Mouse (Mus musculus) forebrain, embryonic 11.5 days (tissue): Measurements from ENCODE around the gene Gemin6. TPM values are rescaled to one million over a fixed set of nuclear protein-coding genes. Genes with fewer than 3 reads are reported as not detected.
"Not testable (repeated sequence)": the region's sequence is repeated elsewhere in the genome, so short reads cannot be mapped to it uniquely, and the experiment has no call there.

Experiments used
- ATAC-seq: fragments of 200-750 bp; cut with Nextera tagmentation; replicated peaks from 2 replicates; pipeline ENCODE4 v1.8.0; 2017; ENCODE audit warnings: moderate TSS enrichment; ENCODE audit not compliant: low FRiP score
- DNase-seq: peaks from one replicate; pipeline ENCODE4 v3.0.0-alpha.2; 2017; ENCODE audit warnings: low spot score
- H3K27ac ChIP-seq: fragments of 300-500 bp; sonication (generic); 2 replicates; pipeline ENCODE4 v1.5.1; 2014; ENCODE audit warnings: low read depth, low read length
- H3K27me3 ChIP-seq: fragments of 300-500 bp; sonication (generic); 2 replicates; pipeline ENCODE4 v1.6.1; 2014; ENCODE audit warnings: mild to moderate bottlenecking, low read length, mixed read lengths; ENCODE audit not compliant: control insufficient read depth, insufficient read depth
- H3K36me3 ChIP-seq: fragments of 300-500 bp; sonication (generic); 2 replicates; pipeline ENCODE4 v1.6.1; 2014; ENCODE audit warnings: mild to moderate bottlenecking, low read length, moderate library complexity, mixed read lengths; ENCODE audit not compliant: control insufficient read depth, insufficient read depth
- H3K4me1 ChIP-seq: fragments of 300-500 bp; sonication (generic); replicated peaks from 2 replicates; pipeline ENCODE4 v1.6.1; 2014; ENCODE audit warnings: low read length, mixed read lengths; ENCODE audit not compliant: control insufficient read depth, insufficient read depth
- H3K4me2 ChIP-seq: fragments of 300-500 bp; sonication (generic); 2 replicates; pipeline ENCODE4 v1.6.1; 2014; ENCODE audit warnings: low read depth, mild to moderate bottlenecking, low read length, moderate library complexity, mixed read lengths; ENCODE audit not compliant: severe bottlenecking
- H3K4me3 ChIP-seq: fragments of 300-500 bp; sonication (generic); 2 replicates; pipeline ENCODE4 v1.5.1; 2014; ENCODE audit warnings: low read depth, low read length
- H3K9ac ChIP-seq: fragments of 300-500 bp; sonication (generic); 2 replicates; pipeline ENCODE4 v1.6.1; 2014; ENCODE audit warnings: low read length
- H3K9me3 ChIP-seq: fragments of 300-500 bp; sonication (generic); 2 replicates; pipeline ENCODE4 v1.6.1; 2016; ENCODE audit warnings: low read length, mixed read lengths; ENCODE audit not compliant: control insufficient read depth
- WGBS: fragments of 180-500 bp; shearing (Covaris S2); extraction: QIAGEN DNeasy Blood & Tissue Kit; methylation state at CpG from one replicate; pipeline ENCODE4 v1.1.7; 2014; 5-methylcytosine and 5-hydroxymethylcytosine counted together
- polyA plus RNA-seq: library from polyadenylated mRNA; unstranded; fragments of >200 nt; fragmentation: Nextera tagmentation; extraction: Ambion mirVana; gene quantifications from 2 replicates; pipeline ENCODE4 v1.2.1, GENCODE M21; 2014

Gene Gemin6
- 51.6 and 53.9 TPM in 2 replicates for polyA plus RNA-seq

GRCm38 (mm10) chr17:80224326-80225116 lies at the start of gene Gemin6:
Gene Gemin6, plus strand, starts transcription at chr17:80224441.
- peak; percentile 97 for ATAC-seq
- Histone ChIP-seq H3K9me3 (no peaks in the 10 kb centered on the region), H3K4me2 (peak within 1 kb of the TSS; percentile 51), H3K27me3 (no peaks in the 10 kb centered on the region), H3K4me3 (peak within 1 kb of the TSS; percentile 48), H3K36me3 (no peaks in the 10 kb centered on the region), H3K4me1 (no peaks in the 10 kb centered on the region), H3K9ac (peak within 1 kb of the TSS; percentile 72), H3K27ac (peak within 1 kb of the TSS; percentile 74)
- peak; percentile 90 for DNase-seq
- WGBS = under 1% methylated on average over 33 of the region's 33 CpGs

GRCm38 (mm10) chr17:80174699-80175385 lies 49.4 kb upstream of the Gemin6 start:
- WGBS = 77% methylated on average over 19 of the region's 19 CpGs
- H3K4me2 ChIP-seq = no peak overlapping the region
- H3K9me3 ChIP-seq = no peaks in the 10 kb centered on the region
- no peaks in the 10 kb centered on the region for H3K36me3 ChIP-seq
- H3K4me3 ChIP-seq = no peak overlapping the region
- H3K27me3 ChIP-seq = no peaks in the 10 kb centered on the region
- no peak overlapping the region for H3K9ac ChIP-seq
- DNase-seq (no peak), ATAC-seq (no peak)
- no peak overlapping the region for H3K27ac ChIP-seq
- H3K4me1 ChIP-seq = no peaks in the 10 kb centered on the region

DNA sequence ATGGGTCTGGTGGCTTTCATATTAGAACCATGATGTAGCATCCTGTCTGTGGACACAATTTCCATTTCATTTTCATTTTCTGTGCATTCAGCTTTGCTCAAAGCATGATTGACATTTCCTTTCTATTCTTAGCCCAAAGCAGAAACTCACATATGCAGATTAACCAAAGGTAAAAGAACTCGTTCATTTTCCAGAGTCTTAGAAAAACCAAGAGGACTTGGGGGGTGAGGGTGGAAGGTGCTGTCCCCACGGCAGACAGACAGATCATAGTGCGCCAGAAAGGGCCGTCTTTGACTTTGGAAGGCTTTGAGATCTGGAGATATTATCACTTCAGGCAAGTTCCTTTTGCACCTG lies 48.9 kb upstream of the Gemin6 start:
- no peaks in the 10 kb centered on the region for H3K36me3 ChIP-seq
- ATAC-seq (no peak), DNase-seq (no peak)
- no peak overlapping the region for H3K4me2 ChIP-seq
- no peaks in the 10 kb centered on the region for H3K9me3 ChIP-seq
- H3K9ac ChIP-seq = no peak overlapping the region
- H3K27me3 ChIP-seq = no peaks in the 10 kb centered on the region
- no peak overlapping the region for H3K4me3 ChIP-seq
- H3K4me1 ChIP-seq = no peaks in the 10 kb centered on the region
- no peak overlapping the region for H3K27ac ChIP-seq
- WGBS = 73% methylated on average over 4 of the region's 4 CpGs

DNA sequence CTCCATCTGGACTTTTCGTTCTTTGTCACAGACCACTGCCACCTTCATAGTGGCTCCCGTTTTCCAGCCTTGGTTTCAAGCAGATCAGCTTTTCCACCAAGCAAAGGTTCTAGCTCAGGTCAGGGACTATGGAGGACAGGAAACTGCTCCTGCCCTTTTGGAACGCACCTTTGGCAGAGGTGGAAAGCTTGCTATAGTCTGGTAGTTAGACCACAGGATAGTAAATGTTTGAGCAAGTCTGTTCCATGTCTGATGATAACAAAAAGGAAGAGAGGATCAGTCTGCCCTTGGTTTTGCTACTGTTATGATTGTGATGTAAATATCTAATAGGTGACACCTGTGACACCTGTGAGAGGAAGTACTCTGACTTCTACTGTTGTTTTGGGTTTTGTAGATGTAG lies 48.3 kb upstream of the Gemin6 start:
- Histone ChIP-seq H3K4me2 (no peak overlapping the region), H3K9ac (no peak overlapping the region), H3K9me3 (no peaks in the 10 kb centered on the region), H3K27ac (no peak overlapping the region), H3K4me1 (no peaks in the 10 kb centered on the region), H3K36me3 (no peaks in the 10 kb centered on the region), H3K4me3 (no peak overlapping the region), H3K27me3 (no peaks in the 10 kb centered on the region)
- no peak for DNase-seq
- 89% methylated on average over 3 of the region's 3 CpGs for WGBS
- no peak for ATAC-seq

- WGBS = 95% methylated on average over 3 of the region's 3 CpGs
- H3K27me3 ChIP-seq, ATAC-seq, H3K9ac ChIP-seq, H3K36me3 ChIP-seq, H3K4me1 ChIP-seq, H3K4me3 ChIP-seq, H3K4me2 ChIP-seq, H3K27ac ChIP-seq, DNase-seq, H3K9me3 ChIP-seq: not testable (repeated sequence)
These were observed 45.4 kb upstream of the Gemin6 start for GRCm38 (mm10) chr17:80178846-80179245.

- no peak overlapping the region for H3K4me3 ChIP-seq
- H3K9ac ChIP-seq = no peak overlapping the region
- no peaks in the 10 kb centered on the region for H3K36me3 ChIP-seq
- no peak overlapping the region for H3K27ac ChIP-seq
- H3K4me2 ChIP-seq = no peak overlapping the region
- peak; percentile 75 for DNase-seq
- H3K27me3 ChIP-seq = no peaks in the 10 kb centered on the region
- H3K9me3 ChIP-seq = no peaks in the 10 kb centered on the region
- no peaks in the 10 kb centered on the region for H3K4me1 ChIP-seq
- under 1% methylated on average over 6 of the region's 6 CpGs for WGBS
- ATAC-seq = peak; percentile 81
These were observed 44.3 kb upstream of the Gemin6 start for GRCm38 (mm10) chr17:80179959-80180358.

- no peaks in the 10 kb centered on the region for H3K4me1 ChIP-seq
- H3K4me2 ChIP-seq = no peak overlapping the region
- H3K9ac ChIP-seq = no peak overlapping the region
- H3K9me3 ChIP-seq = no peaks in the 10 kb centered on the region
- DNase-seq = no peak
- H3K27ac ChIP-seq = no peak overlapping the region
- H3K4me3 ChIP-seq = no peak overlapping the region
- H3K27me3 ChIP-seq = no peaks in the 10 kb centered on the region
- H3K36me3 ChIP-seq = no peaks in the 10 kb centered on the region
- ATAC-seq = peak; percentile 45; the same call in 1 of the 2 replicates
These were observed 43.8 kb upstream of the Gemin6 start for GRCm38 (mm10) chr17:80180468-80180867.

GRCm38 (mm10) chr17:80183615-80184014 lies 40.6 kb upstream of the Gemin6 start:
- Histone ChIP-seq H3K9ac (no peak overlapping the region), H3K36me3 (no peaks in the 10 kb centered on the region), H3K9me3 (no peaks in the 10 kb centered on the region), H3K4me2 (no peak overlapping the region), H3K4me3 (no peak overlapping the region), H3K4me1 (no peaks in the 10 kb centered on the region), H3K27ac (no peak overlapping the region), H3K27me3 (no peaks in the 10 kb centered on the region)
- 89% methylated on average over 10 of the region's 10 CpGs for whole genome bisulfite sequencing
- DNase-seq (no peak), ATAC-seq (no peak)
